Mouse (Mus musculus) heart, embryonic 12.5 days (tissue): ENCODE measurements around the gene Hspg2. TPM values are rescaled to one million over a fixed set of nuclear protein-coding genes. Genes with fewer than 3 reads are reported as not detected.
"Not testable (repeated sequence)": the region's sequence is repeated elsewhere in the genome, so short reads cannot be mapped to it uniquely, and the experiment has no call there.

ENCODE experiments used
- ATAC-seq: fragments of 200-750 bp; cut with Nextera tagmentation; 2 replicates; pipeline ENCODE4 v1.8.0; 2017; ENCODE audit warnings: moderate TSS enrichment, moderate library complexity; ENCODE audit not compliant: insufficient number of reproducible peaks, low FRiP score
- H3K27ac ChIP-seq: fragments of 300-500 bp; sonication (generic); 2 replicates; pipeline ENCODE4 v1.5.1; 2016; ENCODE audit warnings: mild to moderate bottlenecking, moderate library complexity; ENCODE audit not compliant: poor library complexity, severe bottlenecking
- H3K27me3 ChIP-seq: fragments of 300-500 bp; sonication (generic); replicated peaks from 2 replicates; pipeline ENCODE4 v1.6.1; 2016; ENCODE audit warnings: mild to moderate bottlenecking, moderate library complexity
- H3K36me3 ChIP-seq: fragments of 300-500 bp; sonication (generic); 2 replicates; pipeline ENCODE4 v1.6.1; 2016; ENCODE audit warnings: mild to moderate bottlenecking, moderate library complexity
- H3K4me1 ChIP-seq: fragments of 300-500 bp; sonication (generic); replicated peaks from 2 replicates; pipeline ENCODE4 v1.6.1; 2016; ENCODE audit warnings: mild to moderate bottlenecking
- H3K4me2 ChIP-seq: fragments of 300-500 bp; sonication (generic); 2 replicates; pipeline ENCODE4 v1.6.1; 2016; ENCODE audit warnings: mild to moderate bottlenecking, moderate library complexity
- H3K4me3 ChIP-seq: fragments of 300-500 bp; sonication (generic); 2 replicates; pipeline ENCODE4 v1.5.1; 2016; ENCODE audit warnings: mild to moderate bottlenecking
- H3K9ac ChIP-seq: fragments of 300-500 bp; sonication (generic); 2 replicates; pipeline ENCODE4 v1.6.1; 2016; ENCODE audit warnings: mild to moderate bottlenecking, moderate library complexity
- H3K9me3 ChIP-seq: fragments of 300-500 bp; sonication (generic); replicated peaks from 2 replicates; pipeline ENCODE4 v1.6.1; 2016; ENCODE audit warnings: mild to moderate bottlenecking, moderate library complexity
- WGBS: fragments of 180-500 bp; shearing (Covaris S2); methylation state at CpG from one replicate; pipeline ENCODE4 v1.1.7; 2016; 5-methylcytosine and 5-hydroxymethylcytosine counted together
- polyA plus RNA-seq: library from polyadenylated mRNA; unstranded; fragments of >200 nt; fragmentation: Nextera tagmentation; extraction: Ambion mirVana; gene quantifications from 2 replicates; pipeline ENCODE4 v1.2.1, GENCODE M21; 2016

Gene Hspg2
- 51.8 and 61.5 TPM in 2 replicates for polyA plus RNA-seq

GRCm38 (mm10) chr4:137468260-137469080 is at the start of gene Hspg2:
Gene Hspg2, plus strand, starts transcription at chr4:137468769.
- peaks cover 5% of the 10 kb centered on the region for H3K36me3 ChIP-seq
- peak; percentile 84 for ATAC-seq
- peak within 1 kb of the TSS; percentile 95 for H3K4me2 ChIP-seq
- under 1% methylated on average over 66 of the region's 72 CpGs for WGBS
- H3K4me1 ChIP-seq, result peaks cover 73% of the 10 kb centered on the region
- H3K4me3 ChIP-seq, result peak within 1 kb of the TSS; percentile 88
- H3K9ac ChIP-seq, result peak within 1 kb of the TSS; percentile 99
- H3K27ac ChIP-seq, result peak within 1 kb of the TSS; percentile 93
- no peaks in the 10 kb centered on the region for H3K27me3 ChIP-seq
- H3K9me3 ChIP-seq, result no peaks in the 10 kb centered on the region

GRCm38 (mm10) chr4:137430502-137430901 is 38.1 kb upstream of the Hspg2 start, which contains the start of gene Cela3b:
Gene Cela3b, minus strand, starts transcription at chr4:137430540.
- Histone ChIP-seq H3K27ac (no peak within 1 kb of the TSS), H3K4me3 (no peak within 1 kb of the TSS), H3K4me2 (no peak within 1 kb of the TSS), H3K9me3 (no peaks in the 10 kb centered on the region), H3K4me1 (peaks cover 8% of the 10 kb centered on the region), H3K9ac (no peak within 1 kb of the TSS), H3K27me3 (no peaks in the 10 kb centered on the region), H3K36me3 (no peaks in the 10 kb centered on the region)
- no peak for ATAC-seq
- WGBS, result 51% methylated on average over 4 of the region's 4 CpGs

GRCm38 (mm10) chr4:137432700-137433550 is 35.6 kb upstream of the Hspg2 start:
- H3K9me3 ChIP-seq, H3K9ac ChIP-seq, H3K4me3 ChIP-seq, H3K4me2 ChIP-seq, H3K27me3 ChIP-seq, H3K36me3 ChIP-seq, ATAC-seq: not testable (repeated sequence)
- Histone ChIP-seq H3K27ac (peak overlapping the region; percentile 73), H3K4me1 (peaks cover 15% of the 10 kb centered on the region)
- 47% methylated on average over 10 of the region's 10 CpGs for WGBS

GRCm38 (mm10) chr4:137436979-137437669 is 31.4 kb upstream of the Hspg2 start:
- Histone ChIP-seq H3K27me3 (no peaks in the 10 kb centered on the region), H3K9ac (no peak overlapping the region), H3K4me2 (no peak overlapping the region), H3K36me3 (no peaks in the 10 kb centered on the region), H3K27ac (no peak overlapping the region), H3K4me1 (peaks cover 15% of the 10 kb centered on the region), H3K4me3 (no peak overlapping the region), H3K9me3 (peaks cover 4% of the 10 kb centered on the region; the same call in 1 of the 2 replicates)
- no peak for ATAC-seq
- 83% methylated on average over 8 of the region's 8 CpGs for WGBS

DNA sequence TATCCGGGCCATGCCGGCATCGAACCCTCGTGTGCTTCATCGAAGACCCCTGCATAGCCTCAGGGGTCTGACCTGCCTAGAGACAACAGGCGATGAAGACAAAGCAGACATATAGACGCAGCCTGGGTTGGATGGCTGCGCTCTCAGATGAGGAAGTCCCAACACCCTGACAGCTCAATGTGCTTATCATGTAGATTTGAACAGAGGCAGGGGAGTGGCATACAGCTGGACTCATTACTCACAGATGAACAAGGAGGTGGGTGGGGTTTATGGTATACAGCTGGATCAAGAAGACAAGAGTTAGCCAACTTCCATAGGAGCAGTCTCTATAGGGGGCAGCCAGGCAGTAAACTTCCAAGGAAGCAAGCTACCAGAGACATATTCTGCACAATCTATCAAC is 29.7 kb upstream of the Hspg2 start:
- H3K27ac ChIP-seq, result no peak overlapping the region
- H3K4me3 ChIP-seq, result no peak overlapping the region
- no peaks in the 10 kb centered on the region for H3K36me3 ChIP-seq
- no peaks in the 10 kb centered on the region for H3K27me3 ChIP-seq
- H3K9ac ChIP-seq, result no peak overlapping the region
- no peak overlapping the region for H3K4me2 ChIP-seq
- H3K9me3 ChIP-seq, result peaks cover 4% of the 10 kb centered on the region; the same call in 1 of the 2 replicates
- ATAC-seq, result peak; percentile 27; the same call in 1 of the 2 replicates
- WGBS, result 66% methylated on average over 8 of the region's 8 CpGs
- H3K4me1 ChIP-seq, result peaks cover 7% of the 10 kb centered on the region

- peaks cover 4% of the 10 kb centered on the region for H3K4me1 ChIP-seq
- H3K27ac ChIP-seq, result no peak overlapping the region
- no peak for ATAC-seq
- H3K9ac ChIP-seq, result no peak overlapping the region
- peaks cover 4% of the 10 kb centered on the region; the same call in 1 of the 2 replicates for H3K9me3 ChIP-seq
- H3K4me3 ChIP-seq, result no peak overlapping the region
- 83% methylated on average over 4 of the region's 4 CpGs for WGBS
- 0 out of 2 replicates have a peak, but pooled peaks cover 3% of the 10 kb centered on the region for H3K27me3 ChIP-seq
- H3K4me2 ChIP-seq, result no peak overlapping the region
- H3K36me3 ChIP-seq, result no peaks in the 10 kb centered on the region
These were observed 27.2 kb upstream of the Hspg2 start for GRCm38 (mm10) chr4:137441332-137441731.

GRCm38 (mm10) chr4:137443625-137444024 is 24.9 kb upstream of the Hspg2 start:
- no peak overlapping the region for H3K4me3 ChIP-seq
- 0 out of 2 replicates have a peak overlapping the region, but pooled peaks have one; percentile 23 for H3K4me2 ChIP-seq
- no peaks in the 10 kb centered on the region for H3K36me3 ChIP-seq
- no peak overlapping the region for H3K9ac ChIP-seq
- 32% methylated on average over 5 of the region's 5 CpGs for WGBS
- ATAC-seq, result no peak
- H3K4me1 ChIP-seq, result peaks cover 15% of the 10 kb centered on the region
- no peak overlapping the region for H3K27ac ChIP-seq
- 0 out of 2 replicates have a peak, but pooled peaks cover 3% of the 10 kb centered on the region for H3K27me3 ChIP-seq
- H3K9me3 ChIP-seq, result peaks cover 4% of the 10 kb centered on the region; the same call in 1 of the 2 replicates

DNA sequence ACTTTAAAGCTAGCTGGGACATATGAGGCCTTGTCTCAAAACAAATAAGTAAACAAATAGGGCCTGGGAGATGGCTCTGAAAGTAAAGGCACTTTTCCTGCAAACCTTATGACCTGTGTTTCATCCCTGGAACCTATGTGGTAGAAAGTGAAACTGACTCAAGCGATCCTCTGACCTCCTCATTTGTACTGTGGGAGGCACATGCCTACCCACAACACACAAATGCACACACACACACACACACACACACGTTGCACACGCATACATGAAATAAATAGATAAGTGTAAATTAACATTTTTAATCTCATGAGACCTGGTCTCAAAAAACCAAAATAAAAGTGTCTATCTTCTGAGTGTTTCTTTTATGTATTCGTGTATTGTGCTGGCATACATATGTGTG is 22.7 kb upstream of the Hspg2 start:
- 88% methylated on average over 4 of the region's 4 CpGs for WGBS
- Histone ChIP-seq H3K36me3 (no peaks in the 10 kb centered on the region), H3K27me3 (0 out of 2 replicates have a peak, but pooled peaks cover 3% of the 10 kb centered on the region), H3K4me3 (no peak overlapping the region), H3K4me1 (peaks cover 27% of the 10 kb centered on the region), H3K4me2 (no peak overlapping the region), H3K27ac (no peak overlapping the region), H3K9ac (no peak overlapping the region), H3K9me3 (peaks cover 4% of the 10 kb centered on the region; the same call in 1 of the 2 replicates)
- no peak for ATAC-seq

GRCm38 (mm10) chr4:137447363-137448196 is 21.0 kb upstream of the Hspg2 start:
- Histone ChIP-seq H3K36me3 (no peaks in the 10 kb centered on the region), H3K4me1 (peaks cover 27% of the 10 kb centered on the region), H3K9ac (0 out of 2 replicates have a peak overlapping the region, but pooled peaks have one; percentile 8), H3K4me2 (0 out of 2 replicates have a peak overlapping the region, but pooled peaks have one; percentile 8), H3K9me3 (no peaks in the 10 kb centered on the region), H3K4me3 (no peak overlapping the region), H3K27ac (peak overlapping the region; percentile 18; the same call in 1 of the 2 replicates), H3K27me3 (0 out of 2 replicates have a peak, but pooled peaks cover 3% of the 10 kb centered on the region)
- 55% methylated on average over 7 of the region's 7 CpGs for WGBS
- ATAC-seq, result no peak

GRCm38 (mm10) chr4:137448197-137448596 is 20.4 kb upstream of the Hspg2 start:
- H3K4me2 ChIP-seq, result 0 out of 2 replicates have a peak overlapping the region, but pooled peaks have one; percentile 8
- H3K36me3 ChIP-seq, result no peaks in the 10 kb centered on the region
- WGBS, result 29% methylated on average over 6 of the region's 6 CpGs
- no peak for ATAC-seq
- H3K27me3 ChIP-seq, result 0 out of 2 replicates have a peak, but pooled peaks cover 3% of the 10 kb centered on the region
- peak overlapping the region; percentile 8; the same call in 1 of the 2 replicates for H3K9ac ChIP-seq
- H3K4me3 ChIP-seq, result no peak overlapping the region
- peak overlapping the region; percentile 18; the same call in 1 of the 2 replicates for H3K27ac ChIP-seq
- H3K9me3 ChIP-seq, result no peaks in the 10 kb centered on the region
- H3K4me1 ChIP-seq, result peaks cover 29% of the 10 kb centered on the region
